Mouse (Mus musculus) layer of hippocampus, adult 9-10 months (tissue): ENCODE data around the gene Ptgds.

ENCODE experiments used
- DNase-seq: peaks from one replicate; pipeline ENCODE4 v3.0.0; 2022; ENCODE audit warnings: low spot score

Ptgds gene

GRCm38 (mm10) chr2:25441067-25441466 lies 28.8 kb downstream of the Ptgds start:
- DNase-seq = no peak

- DNase-seq = no peak
Observed at GRCm38 (mm10) chr2:25436286-25436820, 33.5 kb downstream of the Ptgds start.

- no peak for DNase-seq
Observed at GRCm38 (mm10) chr2:25434292-25434691, 35.6 kb downstream of the Ptgds start.

GRCm38 (mm10) chr2:25433101-25433500 lies 36.7 kb downstream of the Ptgds start:
- DNase-seq = no peak

GRCm38 (mm10) chr2:25432326-25433098 lies 37.3 kb downstream of the Ptgds start:
- no peak for DNase-seq

- no peak for DNase-seq
Observed at GRCm38 (mm10) chr2:25431308-25431855, 38.5 kb downstream of the Ptgds start.

- peak; percentile 41 for DNase-seq
Observed at GRCm38 (mm10) chr2:25430395-25431233, 39.2 kb downstream of the Ptgds start.

GRCm38 (mm10) chr2:25429435-25430180 lies 40.2 kb downstream of the Ptgds start:
- DNase-seq = no peak

GRCm38 (mm10) chr2:25428442-25429236 lies 41.2 kb downstream of the Ptgds start, which contains the start of gene Abca2:
Abca2 (plus strand) TSS chr2:25428703.
- peak; percentile 91 for DNase-seq

GRCm38 (mm10) chr2:25427256-25427655 lies 42.6 kb downstream of the Ptgds start:
- DNase-seq = no peak

GRCm38 (mm10) chr2:25426721-25427191 lies 43.1 kb downstream of the Ptgds start:
- DNase-seq = peak; percentile 33

GRCm38 (mm10) chr2:25425481-25425880 lies 44.4 kb downstream of the Ptgds start:
- no peak for DNase-seq

- no peak for DNase-seq
Observed at GRCm38 (mm10) chr2:25423626-25424025, 46.2 kb downstream of the Ptgds start.

GRCm38 (mm10) chr2:25422587-25423410 lies 47.0 kb downstream of the Ptgds start, which contains the start of gene Fut7:
Fut7 (plus strand) TSS chr2:25423267.
- no peak for DNase-seq

GRCm38 (mm10) chr2:25421896-25422295 lies 48.0 kb downstream of the Ptgds start:
- no peak for DNase-seq

GRCm38 (mm10) chr2:25417426-25417825 lies 52.4 kb downstream of the Ptgds start:
- no peak for DNase-seq
